Mouse (Mus musculus) 3T3-L1 (cell line): ENCODE measurements at regions not wholly inside any gene's neighbourhood (a gene's known extent, or its start where the extent isn't known, plus 50 kb on each side); places are given as distances from the start of the nearest gene placed in this dataset.

Source experiments
- DNase-seq: peaks from one replicate; pipeline ENCODE4 v3.0.0-alpha.2; 2015; ENCODE audit warnings: low read depth, low spot score

GRCm38 (mm10) chr8:65443266-65443665 lies 174.4 kb upstream of the March1 start:
- peak; percentile 32 for DNase-seq

DNA sequence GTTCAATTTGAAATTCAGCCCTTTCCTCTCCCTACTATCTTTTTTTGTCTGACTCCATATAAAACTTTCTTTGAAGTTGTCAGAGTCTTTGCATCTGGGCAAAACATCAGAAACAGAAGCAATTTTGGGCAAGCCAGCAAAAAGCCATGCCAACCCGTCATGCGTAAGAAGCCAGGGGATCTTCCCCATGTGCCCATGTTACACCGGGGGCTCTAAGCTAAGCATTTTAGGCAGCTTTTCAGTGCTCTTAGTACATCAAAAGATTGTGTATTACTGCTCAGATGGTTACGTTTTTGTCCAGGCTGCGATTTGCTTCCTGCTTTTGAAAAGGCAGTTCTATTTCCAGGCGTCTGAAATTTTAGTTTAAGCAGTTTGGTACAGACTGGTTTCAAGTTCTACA lies 196.8 kb upstream of the March1 start:
- DNase-seq = no peak

GRCm38 (mm10) chr8:65417897-65418296 lies 199.8 kb upstream of the March1 start:
- DNase-seq = no peak

DNA sequence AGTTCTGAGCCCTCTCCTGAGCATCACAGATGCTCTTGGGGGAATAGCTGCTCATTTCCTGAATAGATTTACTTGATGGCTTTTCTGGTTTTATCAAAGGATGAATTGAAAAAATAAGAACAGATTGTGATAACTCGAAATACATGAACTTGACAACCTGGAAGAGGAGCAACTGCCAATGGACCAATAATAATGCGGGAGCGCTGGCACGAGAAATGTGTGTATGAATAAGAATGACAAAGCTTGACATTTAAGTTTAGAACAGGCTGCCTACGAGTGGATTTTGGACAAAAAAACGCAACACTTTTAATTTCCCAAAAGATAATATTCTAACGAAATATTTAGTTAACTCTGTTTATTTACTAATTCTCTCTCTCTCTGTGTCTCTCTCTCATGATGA lies 203.5 kb upstream of the March1 start:
- DNase-seq = no peak

- no peak for DNase-seq
Measured at GRCm38 (mm10) chr8:65412291-65412690, 205.4 kb upstream of the March1 start.

DNA sequence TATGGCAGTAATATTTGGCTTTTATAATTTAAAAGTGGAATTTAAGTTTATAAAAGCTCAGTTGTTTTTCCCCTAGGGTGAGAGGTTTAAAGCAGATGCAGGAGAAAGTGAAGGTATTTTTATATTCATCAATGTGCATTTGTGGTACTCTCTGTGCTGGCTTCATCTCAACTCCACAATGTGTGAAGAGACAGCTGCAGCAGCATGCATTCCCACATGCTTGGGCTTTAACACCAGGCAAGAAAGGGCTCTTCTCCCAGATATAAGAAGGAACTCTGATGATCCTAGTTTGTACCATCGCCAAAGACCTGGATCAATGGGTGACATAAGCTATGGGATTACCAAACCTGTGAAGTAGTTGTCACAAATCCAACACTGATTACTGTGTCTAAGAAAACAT lies 221.9 kb upstream of the March1 start:
- no peak for DNase-seq

GRCm38 (mm10) chr8:65355990-65356389 lies 226.6 kb upstream of the BC030870 start:
- DNase-seq = no peak

- DNase-seq = peak; percentile 13
Measured at GRCm38 (mm10) chr8:65349396-65349795, 220.0 kb upstream of the BC030870 start.

DNA sequence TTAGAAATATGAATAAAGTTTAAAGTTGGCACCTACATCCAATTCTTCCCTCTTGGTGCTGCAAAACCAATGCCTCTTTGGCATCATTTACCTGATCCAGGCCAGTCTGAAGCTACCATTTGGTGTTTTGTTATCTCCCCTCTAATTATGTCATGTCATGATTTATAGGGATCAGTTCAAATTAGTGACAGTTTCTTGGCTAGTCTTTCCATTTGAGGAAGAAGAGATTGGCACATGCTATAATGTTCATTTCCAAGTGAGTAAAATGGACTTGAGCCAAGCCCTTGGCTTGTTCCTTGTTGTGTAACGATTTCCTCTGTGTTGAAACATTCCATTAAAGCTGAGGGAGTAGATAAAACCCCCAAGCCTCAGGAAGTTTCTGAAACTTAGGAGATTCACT lies 201.8 kb upstream of the BC030870 start:
- DNase-seq = peak; percentile 38

- DNase-seq = no peak
Measured at GRCm38 (mm10) chr8:65288687-65289086, 159.3 kb upstream of the BC030870 start.

DNA sequence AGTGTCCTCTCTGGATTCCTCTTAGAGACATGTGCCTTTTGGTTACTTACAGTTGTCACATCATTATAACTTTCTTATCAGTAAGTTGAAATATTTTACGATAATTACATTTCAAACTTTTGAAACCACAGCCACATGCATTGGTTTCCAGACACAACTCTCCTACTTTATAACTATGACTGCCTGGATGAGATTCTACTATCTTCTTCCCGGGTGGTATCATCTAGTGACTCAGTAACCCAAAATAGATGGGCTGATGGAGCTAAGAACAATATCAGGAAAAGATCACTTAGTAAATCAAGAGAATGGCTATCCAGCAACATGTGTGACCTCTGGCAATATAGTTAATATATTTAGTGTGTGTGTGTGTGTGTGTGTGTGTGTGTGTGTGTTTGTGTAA lies 151.0 kb upstream of the BC030870 start:
- no peak for DNase-seq
